Mouse (Mus musculus) ovary, postnatal 10 days (tissue): Measurements from ENCODE around the gene Nhlh1.

Source experiments
- DNase-seq: peaks from one replicate; pipeline ENCODE4 v3.0.0; 2022; ENCODE audit warnings: low spot score

The Nhlh1 gene

DNA sequence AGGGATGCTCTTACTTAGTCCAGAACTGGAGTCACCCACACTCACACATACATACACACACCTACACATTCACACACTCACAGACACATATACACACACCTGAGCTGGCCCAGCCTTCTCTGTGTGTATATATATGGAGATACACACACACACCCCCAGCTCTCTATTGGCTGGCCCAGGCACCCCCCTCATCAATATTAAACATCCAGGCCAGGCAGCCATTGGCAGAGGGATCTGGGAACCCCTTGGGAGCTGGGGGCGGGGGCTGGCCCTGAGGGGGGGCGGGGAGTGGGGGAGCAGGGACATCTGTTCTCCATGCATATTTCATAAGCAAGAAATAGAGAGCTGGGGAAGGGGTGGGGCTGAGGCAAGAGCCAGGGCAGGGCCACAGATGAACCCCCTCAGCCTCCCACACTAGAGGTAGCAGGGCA, at the start of gene Nhlh1:
TSS of gene Nhlh1 (minus strand) at position 83 of the 431 bp plus-strand sequence.
- no peak for DNase-seq

DNA sequence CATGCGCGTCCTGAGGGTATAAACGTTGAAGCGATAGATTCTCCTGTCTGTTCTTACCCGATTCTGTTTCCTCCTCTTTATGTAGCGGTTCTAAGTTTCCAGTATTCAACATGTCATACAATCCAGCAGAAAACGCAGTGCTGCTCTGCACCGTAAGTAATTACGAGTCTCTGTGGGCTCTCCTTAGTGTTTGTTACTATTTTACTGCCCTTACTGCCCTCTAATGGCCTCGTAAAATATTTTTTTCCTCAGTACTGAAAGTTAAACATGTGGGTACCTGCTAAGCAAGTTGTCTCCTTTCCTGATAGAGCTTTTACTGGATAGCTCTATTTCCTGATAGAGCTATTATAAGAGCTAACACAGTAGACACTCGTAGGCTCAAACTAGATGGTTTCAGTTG, 47.7 kb upstream of the Nhlh1 start:
- DNase-seq = no peak

DNA sequence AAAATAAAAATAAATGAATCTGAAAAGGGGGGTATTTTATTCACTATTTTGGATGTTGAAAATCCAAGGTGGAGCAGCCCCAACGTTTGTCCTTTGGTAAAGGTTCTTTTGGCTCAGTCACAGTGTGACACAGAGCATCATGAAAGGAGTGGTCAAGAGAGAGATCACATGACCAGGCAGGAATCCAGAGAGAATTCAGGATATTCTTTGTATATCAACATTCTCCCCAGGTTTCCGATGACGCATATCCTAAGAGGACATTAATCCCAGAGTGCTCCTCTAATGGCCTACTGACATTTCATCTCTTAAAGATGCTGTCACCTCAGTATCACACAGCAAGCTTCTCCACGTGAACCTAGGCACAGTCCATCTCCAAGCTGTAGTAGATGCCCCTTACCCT, 46.2 kb upstream of the Nhlh1 start:
- no peak for DNase-seq

DNA sequence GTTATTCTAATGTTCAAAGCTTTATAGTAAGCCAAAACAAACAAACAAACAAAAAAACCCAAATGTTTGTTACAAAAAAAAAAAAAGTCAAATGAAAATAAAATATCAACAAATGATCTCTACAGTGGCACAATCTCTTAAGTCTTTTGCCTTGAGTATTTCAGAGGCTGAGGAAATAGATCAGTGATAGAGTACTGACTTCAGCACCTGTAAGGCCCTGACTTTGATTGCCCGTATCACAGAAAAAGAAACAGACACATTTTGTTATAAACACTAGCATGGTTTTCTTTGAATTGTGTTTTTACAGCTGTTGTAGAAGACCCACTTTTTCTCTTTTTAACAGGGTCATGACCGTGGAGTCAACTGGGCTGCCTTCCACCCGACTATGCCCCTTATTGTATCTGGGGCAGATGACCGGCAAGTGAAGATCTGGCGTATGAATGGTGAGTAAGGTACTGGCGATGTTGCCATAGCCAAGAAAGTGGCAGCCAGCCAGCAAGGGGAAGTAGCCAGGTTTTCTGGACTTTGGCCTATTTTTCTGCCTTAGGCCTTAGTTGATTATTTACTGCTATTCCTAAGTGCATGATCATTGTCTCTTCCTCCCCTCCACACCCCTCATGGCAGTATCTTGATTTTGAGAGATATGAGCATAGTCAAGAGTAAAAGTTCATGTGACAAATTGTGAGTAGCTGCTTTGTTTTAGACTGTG, 42.1 kb upstream of the Nhlh1 start:
- DNase-seq = no peak

DNA sequence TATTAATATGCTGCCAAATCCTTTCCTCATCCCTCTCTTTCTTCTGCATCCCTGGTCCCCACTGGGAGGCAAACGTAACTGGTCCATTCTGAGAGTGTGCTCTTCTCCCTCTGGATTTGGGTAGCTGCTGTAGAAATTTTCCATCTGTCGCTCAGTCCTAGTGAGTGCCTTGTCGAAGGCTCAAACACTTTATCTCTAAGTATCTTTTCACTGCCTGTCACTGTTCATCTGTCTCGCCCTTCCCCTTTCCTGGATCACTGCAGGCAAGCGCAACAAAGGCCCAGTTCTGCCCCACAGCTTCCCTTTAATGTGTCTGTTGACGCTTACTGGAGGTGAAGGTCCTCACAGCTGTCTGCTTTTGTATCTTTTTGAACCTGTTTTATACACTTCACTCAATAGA, 37.8 kb upstream of the Nhlh1 start:
- DNase-seq = no peak

DNA sequence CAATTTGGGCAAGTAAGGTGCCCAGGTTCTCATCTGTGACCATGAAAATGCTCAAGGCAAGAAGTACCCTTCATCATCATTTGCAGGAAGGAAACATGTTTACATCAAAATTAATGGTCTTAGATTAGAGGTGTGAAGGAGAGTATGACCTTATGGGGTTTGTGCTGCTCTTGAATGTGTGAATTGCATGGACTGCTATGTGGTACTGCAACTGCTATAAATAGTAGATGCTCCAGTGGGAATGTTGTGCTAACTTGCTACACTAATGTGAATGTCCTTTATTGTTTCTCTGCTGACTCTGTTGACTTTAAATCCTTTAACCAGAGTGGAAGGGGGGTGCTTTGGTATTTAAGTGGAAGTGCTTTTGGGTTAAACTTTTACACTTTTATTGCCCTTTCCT, 36.9 kb upstream of the Nhlh1 start:
- no peak for DNase-seq

DNA sequence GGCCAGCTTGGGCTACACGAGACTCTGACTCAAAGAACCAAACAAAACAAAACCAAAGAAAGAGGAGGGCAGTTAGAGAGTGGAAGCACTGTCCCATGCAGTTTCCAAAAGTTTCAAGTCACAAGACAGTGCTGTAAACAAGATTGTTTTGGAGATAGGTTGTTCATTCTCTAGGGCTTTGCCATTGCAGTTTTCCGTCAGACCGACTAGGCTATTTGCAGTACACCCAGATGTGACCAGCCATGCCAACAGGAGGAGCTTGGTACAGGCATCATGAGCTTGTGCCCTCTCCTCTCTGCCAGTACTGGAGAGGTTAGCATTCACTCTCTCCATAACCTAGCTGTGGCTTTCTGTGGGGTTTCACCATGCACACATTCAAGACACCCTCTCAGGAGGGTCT, 36.1 kb upstream of the Nhlh1 start:
- no peak for DNase-seq

DNA sequence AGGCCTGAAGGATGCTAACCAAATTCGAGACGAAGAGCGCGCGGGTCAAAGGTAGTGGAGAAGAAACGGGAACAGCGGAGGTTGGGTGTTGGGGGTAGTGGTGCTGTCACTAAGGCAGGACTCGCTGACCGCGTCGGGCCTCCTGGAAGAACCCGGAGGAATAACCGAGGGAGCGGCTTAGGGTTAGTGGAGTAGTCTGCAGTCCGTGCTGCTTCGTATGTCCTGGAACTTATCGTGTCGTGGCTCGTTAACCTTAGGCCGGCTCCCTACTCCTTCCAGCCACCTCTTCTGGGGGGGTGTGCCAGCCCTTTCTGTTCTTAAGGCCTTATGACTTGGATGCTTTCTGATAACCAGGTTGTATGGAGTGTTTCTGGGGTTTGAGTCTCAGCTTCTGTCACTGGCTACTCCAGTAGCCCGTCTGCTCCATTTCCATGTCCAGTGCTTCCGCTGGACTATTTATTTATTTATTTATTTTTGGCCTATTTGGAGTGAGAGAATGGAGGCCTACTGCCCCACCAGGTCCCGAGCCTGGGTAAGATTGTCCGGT, 25.6 kb upstream of the Nhlh1 start:
- DNase-seq = no peak

DNA sequence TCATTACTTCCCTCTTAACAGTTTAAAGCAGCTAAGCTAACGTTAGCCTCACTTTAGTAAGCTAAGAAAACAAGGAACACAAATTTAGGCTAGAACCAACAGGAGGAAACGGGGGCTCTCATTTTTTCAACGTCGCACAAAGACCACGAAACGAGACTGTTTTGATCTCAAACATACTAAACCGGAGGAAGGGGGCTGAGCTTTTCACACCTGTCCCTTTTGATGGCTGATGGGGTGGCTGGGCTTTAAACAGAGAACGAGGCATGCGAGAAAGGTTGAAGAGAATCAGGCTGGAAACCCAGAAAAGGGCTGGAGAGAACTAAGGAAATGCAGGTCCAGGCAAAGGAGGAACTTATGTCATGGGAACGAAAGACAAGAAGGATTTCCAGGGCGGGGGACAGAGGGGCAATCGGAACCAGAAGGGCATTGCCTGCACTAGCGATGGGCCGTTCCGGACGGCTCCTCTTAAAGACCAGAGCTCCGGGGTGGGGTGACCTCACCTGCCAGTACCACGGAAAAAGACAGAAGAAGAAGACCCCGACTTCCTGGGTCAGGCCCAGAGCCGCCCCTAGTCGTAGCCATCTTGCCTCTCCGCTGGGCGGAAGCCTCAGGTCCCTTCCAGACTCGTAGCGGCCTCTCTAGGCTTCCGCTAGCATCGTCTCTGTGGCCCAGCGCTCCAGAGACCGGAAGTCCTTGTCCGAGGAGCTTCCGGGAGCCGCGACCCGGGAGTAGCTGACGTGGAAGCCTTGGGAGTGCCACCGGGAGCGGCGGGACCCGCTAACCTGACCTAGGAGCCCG, 24.9 kb upstream of the Nhlh1 start, which contains the start of the genes Copa and Ncstn:
TSS of gene Copa (plus strand) at position 429 of the 798 bp plus-strand sequence.
TSS of gene Ncstn (minus strand) at position 695 of the 798 bp plus-strand sequence.
- DNase-seq = peak; percentile 82

DNA sequence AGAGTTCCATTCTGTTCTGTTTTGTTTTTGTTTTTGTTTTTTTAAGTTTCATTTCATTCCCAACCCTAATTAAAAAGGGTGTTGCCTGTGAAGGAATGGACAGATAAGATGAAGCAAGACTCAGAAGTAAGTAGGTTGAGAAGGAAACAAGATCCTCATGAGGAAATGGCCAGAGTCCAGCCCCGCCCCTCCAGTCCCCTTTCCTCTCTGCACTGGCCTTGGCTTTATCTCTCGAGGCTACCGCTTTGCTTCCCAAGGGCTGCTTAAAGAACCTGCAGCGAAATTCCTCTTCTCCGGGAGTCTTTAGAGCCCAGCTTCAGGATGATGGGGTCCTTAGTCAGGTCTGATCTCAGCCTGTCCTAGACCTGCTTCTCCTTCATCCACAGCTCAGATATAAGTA, 20.6 kb upstream of the Nhlh1 start:
- no peak for DNase-seq

DNA sequence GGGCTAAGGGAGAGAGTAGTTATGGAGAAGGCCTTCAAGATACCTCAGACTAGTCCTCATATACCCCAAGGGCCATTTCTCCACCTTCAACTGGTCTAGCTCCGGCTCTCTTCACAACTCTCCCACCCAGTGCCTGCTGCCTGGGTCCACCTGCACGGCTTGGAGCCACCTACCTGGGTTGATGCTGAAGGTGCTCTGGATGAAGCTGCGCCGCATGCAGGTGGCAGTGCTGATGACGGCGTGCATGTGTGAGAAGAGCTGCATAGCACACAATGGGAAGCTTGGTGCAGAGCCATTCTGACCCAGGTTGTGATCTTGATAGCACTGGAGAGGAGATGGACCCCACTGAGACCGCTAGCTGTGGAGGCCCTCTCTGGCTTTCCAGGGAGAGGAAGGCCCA, 15.2 kb upstream of the Nhlh1 start:
- no peak for DNase-seq

DNA sequence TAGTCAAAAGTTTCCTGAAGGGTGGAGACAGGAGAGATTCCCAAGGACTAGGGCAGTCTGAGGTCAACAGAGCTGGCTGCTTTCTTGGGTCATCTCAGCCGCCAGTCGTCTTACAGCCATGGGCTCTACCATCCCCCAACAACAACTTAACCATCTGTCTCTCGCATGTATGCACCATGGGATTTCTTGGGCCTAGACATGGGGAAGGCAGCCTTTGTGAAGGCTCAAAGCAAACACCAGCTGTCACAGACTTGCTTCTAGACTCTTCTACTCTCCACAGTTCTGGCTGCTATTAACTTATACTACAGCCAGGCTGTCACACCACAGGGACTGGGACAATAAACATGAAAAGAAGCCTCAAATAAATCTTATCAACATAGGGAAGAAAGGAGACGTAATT, 14.2 kb upstream of the Nhlh1 start:
- DNase-seq = no peak

DNA sequence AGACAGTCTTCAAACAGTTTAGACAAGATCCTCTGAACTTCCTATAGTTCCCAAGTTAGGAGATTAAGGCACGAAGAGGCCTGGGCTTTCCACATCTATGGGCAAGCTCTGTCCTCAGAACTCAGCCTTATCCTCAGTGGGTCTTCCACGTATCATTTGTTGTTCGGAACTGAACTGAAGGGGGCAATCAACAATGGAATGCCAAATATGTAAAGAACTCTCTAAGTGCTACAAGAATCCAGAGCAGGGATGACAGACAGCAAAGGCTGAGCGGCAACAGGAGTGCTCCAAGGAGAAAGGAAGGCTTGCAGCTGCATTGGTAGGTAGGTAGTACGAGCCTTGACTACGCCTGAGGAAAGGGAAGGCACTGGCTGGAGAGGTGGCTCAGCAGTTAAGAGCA, 12.9 kb upstream of the Nhlh1 start:
- no peak for DNase-seq

DNA sequence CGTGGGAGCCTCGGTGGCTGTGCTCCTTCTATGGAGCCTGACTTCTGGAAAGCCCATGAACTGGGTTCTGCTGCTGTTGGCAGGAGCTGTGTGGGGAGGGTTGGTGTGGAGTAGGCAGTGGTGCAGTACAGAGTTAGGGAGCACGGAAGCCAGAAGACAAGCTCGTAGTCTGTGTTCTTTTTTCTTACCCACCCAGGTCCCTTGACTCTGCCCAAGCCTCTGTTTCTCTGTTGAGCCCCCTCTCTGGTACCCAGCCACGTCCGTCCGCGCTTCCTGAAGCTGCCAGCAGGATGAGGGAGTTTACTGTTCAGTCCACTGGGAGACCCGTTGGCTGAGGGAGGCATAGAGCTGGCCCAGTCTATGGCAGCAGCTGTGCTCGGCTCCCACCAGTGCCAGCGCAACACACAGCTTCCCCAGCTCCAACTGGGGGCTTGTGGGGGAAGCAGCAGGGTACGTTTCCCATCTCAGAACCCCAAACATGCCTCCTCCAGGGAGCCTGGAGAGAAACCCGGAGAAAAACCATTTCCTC, 7.3 kb upstream of the Nhlh1 start:
- no peak for DNase-seq

DNA sequence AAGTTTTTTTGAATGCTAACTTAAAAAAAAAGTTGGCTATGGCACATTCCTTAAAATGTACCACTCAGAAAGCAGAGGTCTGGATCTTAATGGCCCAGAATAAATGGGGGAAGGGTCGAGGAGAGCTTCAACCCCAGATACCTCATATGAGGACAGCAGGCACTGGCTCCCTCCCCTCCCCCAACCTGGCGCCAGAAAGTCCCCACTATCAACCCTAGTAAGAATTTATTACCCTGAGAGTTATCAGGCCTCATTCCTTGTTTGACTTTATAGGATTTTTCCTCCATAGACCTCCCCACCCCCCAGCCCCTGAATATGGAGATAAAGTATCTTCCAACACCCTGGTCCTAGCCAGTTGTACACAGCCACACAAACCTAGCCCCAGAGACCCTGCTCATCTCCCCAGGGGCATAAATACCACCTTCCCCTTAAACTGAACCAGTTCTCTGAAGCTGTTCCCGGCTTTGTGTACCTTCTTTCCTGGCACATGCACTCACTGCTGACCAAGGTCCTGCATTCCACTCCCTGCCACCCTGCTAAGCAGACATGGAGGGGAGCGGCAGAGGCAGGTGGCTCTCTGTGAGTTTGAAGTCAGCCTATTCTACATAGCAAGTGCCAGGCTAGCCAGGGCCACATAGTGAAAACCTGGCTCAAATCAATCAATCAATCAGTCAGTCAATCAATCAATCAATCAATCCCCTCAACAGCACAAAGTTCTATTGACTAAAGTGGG, 6.1 kb upstream of the Nhlh1 start:
- DNase-seq = no peak

DNA sequence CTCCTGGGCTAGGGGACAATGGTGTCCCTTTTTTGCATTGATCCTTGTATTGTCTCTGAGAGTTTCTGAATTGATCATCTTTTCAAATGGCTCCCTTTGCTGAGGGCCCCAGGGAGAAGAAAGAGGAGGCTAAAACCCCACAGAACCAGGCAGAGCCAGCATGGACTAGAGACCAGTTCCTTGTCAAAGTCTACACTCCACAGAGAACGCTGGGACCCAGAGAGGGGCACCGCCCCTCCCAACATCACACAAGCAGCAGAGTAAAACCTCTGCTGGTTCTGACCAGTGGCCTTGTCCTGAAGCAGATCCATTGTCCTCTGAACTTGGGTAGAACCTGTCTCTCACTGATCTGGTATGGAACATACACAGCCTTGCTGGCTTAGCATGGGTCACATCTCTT, 4.7 kb upstream of the Nhlh1 start:
- DNase-seq = no peak

DNA sequence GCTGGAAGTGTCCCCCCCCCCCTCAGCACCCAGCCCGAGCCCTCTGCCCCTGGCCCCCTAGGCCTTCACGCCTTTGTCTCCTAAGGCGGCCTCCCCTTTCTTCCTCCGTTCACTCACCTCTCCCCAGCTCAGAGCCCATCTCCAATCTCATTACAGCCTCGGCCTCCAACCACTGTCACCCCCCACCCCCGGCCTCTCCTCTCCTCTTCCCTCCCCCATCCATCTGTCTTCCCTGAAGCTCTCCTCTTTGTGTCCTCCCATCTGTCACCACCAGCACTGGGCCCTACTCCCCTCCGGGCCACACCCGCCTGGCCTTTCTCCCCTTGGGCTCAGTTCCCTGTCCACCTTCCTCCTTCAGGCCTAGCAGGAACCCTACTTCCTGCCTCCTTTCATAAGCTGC, 3.8 kb upstream of the Nhlh1 start:
- no peak for DNase-seq

DNA sequence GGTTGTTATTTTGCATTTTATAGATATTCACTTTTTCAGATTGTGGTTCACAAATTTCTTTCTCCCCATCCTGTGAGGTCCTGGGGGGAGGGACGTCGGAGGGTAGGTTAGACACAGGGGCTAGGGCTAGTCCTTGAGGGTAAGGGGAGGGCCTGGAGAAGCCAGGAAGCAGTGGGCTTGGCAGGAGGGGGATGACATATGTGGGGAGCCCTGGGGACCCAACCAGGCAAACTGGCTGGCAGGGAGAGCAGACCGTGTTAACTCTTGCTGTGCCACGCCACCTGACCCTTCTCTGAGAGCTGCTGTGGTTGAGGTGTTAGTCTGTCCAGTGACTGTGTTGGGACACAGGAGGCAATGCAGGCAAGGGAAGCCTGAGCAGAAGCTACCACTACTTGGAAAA, 3.3 kb upstream of the Nhlh1 start:
- DNase-seq = no peak

DNA sequence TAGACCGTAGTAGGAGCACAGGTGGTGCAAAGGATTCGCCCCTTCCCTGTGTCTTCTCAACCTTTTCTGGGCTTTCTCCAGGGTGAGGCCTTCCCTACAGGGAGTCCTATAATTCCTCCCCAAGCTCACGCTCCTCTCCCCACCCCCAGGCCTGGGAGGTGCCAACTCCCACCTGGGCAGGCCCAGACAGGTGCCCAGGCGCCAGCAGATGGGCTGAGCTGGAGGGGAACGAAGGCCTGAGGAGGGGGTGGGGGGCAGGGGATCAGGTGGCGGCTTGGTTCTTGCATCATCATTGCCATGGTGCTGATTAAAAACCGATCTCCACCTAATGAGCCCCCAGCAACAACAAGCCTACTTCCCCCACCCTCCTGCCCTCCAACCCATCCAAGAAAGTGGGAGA, 1.5 kb upstream of the Nhlh1 start:
- DNase-seq = no peak

DNA sequence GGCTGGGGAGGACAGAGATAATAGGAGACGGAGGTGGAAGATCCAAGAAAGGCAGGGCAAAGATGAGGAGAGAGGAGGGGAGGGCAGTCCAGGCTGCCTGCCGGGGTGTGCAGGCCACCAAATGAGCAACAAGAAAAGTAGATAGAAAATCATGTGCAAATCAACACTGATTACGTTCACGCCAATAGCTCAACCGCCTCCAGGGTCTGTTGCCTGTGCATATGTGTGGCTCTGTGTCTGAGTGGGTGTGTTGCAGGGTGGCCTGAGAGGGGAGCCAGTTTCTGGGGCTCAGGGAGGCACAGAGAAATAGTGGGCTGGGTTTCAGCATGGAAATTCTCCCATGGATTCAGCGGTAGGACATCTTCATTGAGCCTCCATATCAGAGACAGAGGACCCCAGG, 948 bp upstream of the Nhlh1 start:
- DNase-seq = no peak

DNA sequence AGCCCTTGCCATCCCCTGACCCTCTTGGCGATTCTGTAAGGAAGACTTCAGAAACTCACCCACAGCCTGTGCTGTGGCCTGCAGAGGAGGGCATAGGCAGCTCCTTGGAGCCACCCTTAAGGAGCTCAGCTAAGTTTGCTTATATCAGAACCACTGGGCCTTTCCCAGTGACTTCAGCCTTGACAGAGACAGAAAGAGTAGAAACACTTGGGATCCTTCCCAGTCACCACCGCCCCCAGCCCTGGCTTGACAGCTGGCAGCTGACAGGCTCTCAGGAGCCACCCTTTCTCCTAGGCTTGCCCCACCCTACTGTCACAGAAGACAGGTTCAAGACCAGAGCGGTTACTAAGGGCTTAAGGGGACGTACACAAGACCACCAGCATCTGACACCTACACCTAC, 1.1 kb downstream of the Nhlh1 start:
- no peak for DNase-seq
